Mouse (Mus musculus): ENCODE results near the gene Rnf39. TPM values are rescaled to one million over a fixed set of nuclear protein-coding genes. Genes with fewer than 3 reads are reported as not detected.
"Not testable (repeated sequence)": the region's sequence is repeated elsewhere in the genome, so short reads cannot be mapped to it uniquely, and the experiment has no call there.

Rnf39 gene
- polyA plus RNA-seq, 1 experiment from 2014 or later = 0.22 TPM

GRCm38 (mm10) chr17:36971172-36971850 is 28.6 kb downstream of the Rnf39 start:
- Histone ChIP-seq H3K27ac (replicated peaks) (no peak overlapping the region), H3K27me3 (ENCODE audit: low read depth, poor library complexity, severe bottlenecking) (no peaks in the 10 kb centered on the region), H3K36me3 (no peaks in the 10 kb centered on the region), H3K9me3 (replicated peaks) (no peaks in the 10 kb centered on the region), H3K4me3 (no peak overlapping the region), H3K4me1 (no peaks in the 10 kb centered on the region)
- WGBS = 91% methylated on average over 6 of the region's 6 CpGs
- no peak for DNase-seq (ENCODE audit: low spot score)

GRCm38 (mm10) chr17:36972791-36973190 is 30.1 kb downstream of the Rnf39 start:
- 0 out of 2 replicates have a peak, but pooled peaks cover 5% of the 10 kb centered on the region for H3K27me3 ChIP-seq (ENCODE audit: low read depth, poor library complexity, severe bottlenecking)
- 82% methylated on average over 3 of the region's 3 CpGs for WGBS
- H3K27ac ChIP-seq (replicated peaks) = no peak overlapping the region
- H3K4me1 ChIP-seq = no peaks in the 10 kb centered on the region
- no peak overlapping the region for H3K4me3 ChIP-seq
- no peaks in the 10 kb centered on the region for H3K9me3 ChIP-seq (replicated peaks)
- H3K36me3 ChIP-seq = no peaks in the 10 kb centered on the region
- DNase-seq (ENCODE audit: low spot score) = no peak

GRCm38 (mm10) chr17:36973271-36973787 is 30.6 kb downstream of the Rnf39 start:
- H3K36me3 ChIP-seq = no peaks in the 10 kb centered on the region
- H3K9me3 ChIP-seq (replicated peaks) = no peaks in the 10 kb centered on the region
- H3K27me3 ChIP-seq (ENCODE audit: low read depth, poor library complexity, severe bottlenecking) = peaks cover 6% of the 10 kb centered on the region
- DNase-seq (ENCODE audit: low spot score) = no peak
- H3K27ac ChIP-seq (replicated peaks) = no peak overlapping the region
- H3K4me3 ChIP-seq = no peak overlapping the region
- no peaks in the 10 kb centered on the region for H3K4me1 ChIP-seq
- WGBS = 84% methylated on average over 8 of the region's 8 CpGs

GRCm38 (mm10) chr17:36981221-36981813 is 38.6 kb downstream of the Rnf39 start, which contains the start of gene 2410137M14Rik:
Gene 2410137M14Rik (minus strand): TSS chr17:36981237.
- H3K27ac ChIP-seq (replicated peaks) = 0 out of 2 replicates have a peak within 1 kb of the TSS, but pooled peaks have one; percentile 1
- H3K27me3 ChIP-seq (ENCODE audit: low read depth, poor library complexity, severe bottlenecking) = peaks cover 66% of the 10 kb centered on the region
- H3K4me1 ChIP-seq = peaks cover 23% of the 10 kb centered on the region
- no peak for DNase-seq (ENCODE audit: low spot score)
- WGBS = 14% methylated on average over 18 of the region's 18 CpGs
- no peaks in the 10 kb centered on the region for H3K36me3 ChIP-seq
- peak within 1 kb of the TSS; percentile 30 for H3K4me3 ChIP-seq
- H3K9me3 ChIP-seq (replicated peaks) = no peaks in the 10 kb centered on the region

- Histone ChIP-seq H3K27me3 (ENCODE audit: low read depth, poor library complexity, severe bottlenecking) (peaks cover 72% of the 10 kb centered on the region), H3K4me3 (peak overlapping the region; percentile 30), H3K4me1 (peaks cover 23% of the 10 kb centered on the region), H3K27ac (replicated peaks) (no peak overlapping the region), H3K36me3 (no peaks in the 10 kb centered on the region), H3K9me3 (replicated peaks) (no peaks in the 10 kb centered on the region)
- DNase-seq (ENCODE audit: low spot score) = peak; percentile 47
- WGBS = 4% methylated on average over 4 of the region's 4 CpGs
Measured at GRCm38 (mm10) chr17:36981845-36982244, 39.1 kb downstream of the Rnf39 start.

- H3K27me3 ChIP-seq (ENCODE audit: low read depth, poor library complexity, severe bottlenecking) = peaks cover 74% of the 10 kb centered on the region
- no peaks in the 10 kb centered on the region for H3K36me3 ChIP-seq
- H3K9me3 ChIP-seq (replicated peaks) = no peaks in the 10 kb centered on the region
- 31% methylated on average over 5 of the region's 5 CpGs for WGBS
- no peak overlapping the region for H3K27ac ChIP-seq (replicated peaks)
- peaks cover 23% of the 10 kb centered on the region for H3K4me1 ChIP-seq
- DNase-seq (ENCODE audit: low spot score) = no peak
- peak overlapping the region; percentile 30; the same call in 1 of the 2 replicates for H3K4me3 ChIP-seq
Measured at GRCm38 (mm10) chr17:36982253-36983155, 39.8 kb downstream of the Rnf39 start.

GRCm38 (mm10) chr17:36988475-36988874 is 45.8 kb downstream of the Rnf39 start:
- Histone ChIP-seq H3K4me3 (peak overlapping the region; percentile 28), H3K27ac (replicated peaks) (no peak overlapping the region), H3K27me3 (ENCODE audit: low read depth, poor library complexity, severe bottlenecking) (peaks cover 66% of the 10 kb centered on the region), H3K9me3 (replicated peaks) (no peaks in the 10 kb centered on the region), H3K4me1 (peaks cover 6% of the 10 kb centered on the region; the same call in 1 of the 2 replicates), H3K36me3 (no peaks in the 10 kb centered on the region)
- WGBS = 4% methylated on average over 24 of the region's 24 CpGs
- no peak for DNase-seq (ENCODE audit: low spot score)

GRCm38 (mm10) chr17:36989437-36989836 is 46.7 kb downstream of the Rnf39 start, which contains the start of gene H2-M5:
Gene H2-M5 (minus strand): TSS chr17:36989537.
- Histone ChIP-seq H3K4me1 (peaks cover 6% of the 10 kb centered on the region; the same call in 1 of the 2 replicates), H3K27me3 (ENCODE audit: low read depth, poor library complexity, severe bottlenecking) (peaks cover 58% of the 10 kb centered on the region), H3K4me3 (peak within 1 kb of the TSS; percentile 28), H3K9me3 (replicated peaks) (no peaks in the 10 kb centered on the region), H3K36me3 (no peaks in the 10 kb centered on the region), H3K27ac (replicated peaks) (no peak within 1 kb of the TSS)
- WGBS = 18% methylated on average over 5 of the region's 5 CpGs
- DNase-seq (ENCODE audit: low spot score) = no peak

- H3K27ac ChIP-seq (replicated peaks); H3K9me3 ChIP-seq (replicated peaks); H3K4me3 ChIP-seq; H3K36me3 ChIP-seq; H3K4me1 ChIP-seq; DNase-seq (ENCODE audit: low spot score): not testable (repeated sequence)
- 88% methylated on average over 6 of the region's 6 CpGs for WGBS
- peaks cover 49% of the 10 kb centered on the region for H3K27me3 ChIP-seq (ENCODE audit: low read depth, poor library complexity, severe bottlenecking)
Measured at GRCm38 (mm10) chr17:36990630-36991029, 47.9 kb downstream of the Rnf39 start.

- no peak overlapping the region for H3K4me3 ChIP-seq
- H3K9me3 ChIP-seq (replicated peaks) = no peaks in the 10 kb centered on the region
- no peak overlapping the region for H3K27ac ChIP-seq (replicated peaks)
- H3K27me3 ChIP-seq (ENCODE audit: low read depth, poor library complexity, severe bottlenecking) = peaks cover 36% of the 10 kb centered on the region
- 83% methylated on average over 3 of the region's 3 CpGs for WGBS
- peaks cover 6% of the 10 kb centered on the region; the same call in 1 of the 2 replicates for H3K4me1 ChIP-seq
- DNase-seq (ENCODE audit: low spot score) = no peak
- no peaks in the 10 kb centered on the region for H3K36me3 ChIP-seq
Measured at GRCm38 (mm10) chr17:36992336-36993104, 49.8 kb downstream of the Rnf39 start.

- 86% methylated on average over 4 of the region's 4 CpGs for WGBS
- H3K27ac ChIP-seq (replicated peaks) = no peak overlapping the region
- DNase-seq (ENCODE audit: low spot score) = no peak
- no peak overlapping the region for H3K4me3 ChIP-seq
- no peaks in the 10 kb centered on the region for H3K9me3 ChIP-seq (replicated peaks)
- H3K27me3 ChIP-seq (ENCODE audit: low read depth, poor library complexity, severe bottlenecking) = peaks cover 23% of the 10 kb centered on the region
- H3K36me3 ChIP-seq = no peaks in the 10 kb centered on the region
- H3K4me1 ChIP-seq = 0 out of 2 replicates have a peak, but pooled peaks cover under 1% of the 10 kb centered on the region
Measured at GRCm38 (mm10) chr17:36993770-36994325, 51.1 kb downstream of the Rnf39 start.
